Mouse (Mus musculus) megakaryocyte, embryonic 14.5 days (primary cell): Measurements from ENCODE around the gene Ccdc62.

Experiments used
- FLI1 ChIP-seq: IDR thresholded peaks from 2 replicates; pipeline ENCODE4 v1.6.1; 2012; ENCODE audit warnings: low read length, inconsistent platforms, mixed read lengths
- GATA1 ChIP-seq: IDR thresholded peaks from 3 replicates; pipeline ENCODE4 v1.6.1; 2012; ENCODE audit warnings: mixed read lengths, low read length, inconsistent platforms, borderline replicate concordance

- TF ChIP-seq FLI1 (no peak), GATA1 (no peak)
Measured at GRCm38 (mm10) chr5:123890987-123891386, 39.5 kb upstream of the Ccdc62 start.
